Mouse (Mus musculus) myocyte (in vitro differentiated cells): ENCODE results near the gene Olfr543.

ENCODE experiments used
- E2F4 ChIP-seq: IDR thresholded peaks from one replicate; pipeline ENCODE4 v1.6.1; 2011; ENCODE audit warnings: mild to moderate bottlenecking, control low read depth, moderate library complexity; ENCODE audit not compliant: insufficient read depth
- REST ChIP-seq: IDR thresholded peaks from one replicate; pipeline ENCODE4 v1.6.1; 2011; ENCODE audit warnings: mild to moderate bottlenecking, control low read depth, moderate library complexity; ENCODE audit not compliant: insufficient read depth, insufficient read length
- USF1 ChIP-seq: IDR thresholded peaks from one replicate; pipeline ENCODE4 v1.6.1; 2011; ENCODE audit warnings: low read depth, mild to moderate bottlenecking, control low read depth, moderate library complexity

GRCm38 (mm10) chr7:102511927-102512326 is 30.4 kb upstream of the Olfr543 start:
- TF ChIP-seq E2F4 (no peak), REST (no peak), USF1 (no peak)
